Mouse (Mus musculus): ENCODE results near the gene Ccdc92b. TPM values are rescaled to one million over a fixed set of nuclear protein-coding genes. Genes with fewer than 3 reads are reported as not detected.

Ccdc92b gene
- polyA plus RNA-seq, 1 experiment: 8.2 TPM

GRCm38 (mm10) chr11:74650576-74651100 lies 31.2 kb downstream of the Ccdc92b start:
- Histone ChIP-seq H3K27ac (ENCODE audit: control insufficient read depth, insufficient read depth, low read depth, low read length, poor library complexity) (no peak overlapping the region), H3K4me3 (replicated peaks; ENCODE audit: control insufficient read depth, low read depth, low read length) (no peak overlapping the region), H3K4me1 (ENCODE audit: control insufficient read depth, insufficient read depth, low read length) (peaks cover 1% of the 10 kb centered on the region)
- WGBS: 60% methylated on average over 4 of the region's 4 CpGs
- TF ChIP-seq POLR2A (IDR thresholded peaks at IDR 0.05; ENCODE audit: borderline replicate concordance, control insufficient read depth, low read depth, low read length) (no peak), CTCF (IDR thresholded peaks at IDR 0.05; ENCODE audit: control insufficient read depth, insufficient read depth, low read length) (no peak)

- TF ChIP-seq CTCF (IDR thresholded peaks at IDR 0.05; ENCODE audit: control insufficient read depth, insufficient read depth, low read length): no peak
- TF ChIP-seq POLR2A (IDR thresholded peaks at IDR 0.05; ENCODE audit: borderline replicate concordance, control insufficient read depth, low read depth, low read length): no peak
- H3K4me1 ChIP-seq (ENCODE audit: control insufficient read depth, insufficient read depth, low read length): peaks cover 1% of the 10 kb centered on the region
- no peak overlapping the region for H3K27ac ChIP-seq (ENCODE audit: control insufficient read depth, insufficient read depth, low read depth, low read length, poor library complexity)
- H3K4me3 ChIP-seq (replicated peaks; ENCODE audit: control insufficient read depth, low read depth, low read length): no peak overlapping the region
- WGBS: 69% methylated on average over 4 of the region's 4 CpGs
These were observed 33.4 kb downstream of the Ccdc92b start for GRCm38 (mm10) chr11:74652791-74653191.

- no peak overlapping the region for H3K4me3 ChIP-seq (replicated peaks; ENCODE audit: control insufficient read depth, low read depth, low read length)
- no peak for TF ChIP-seq POLR2A (IDR thresholded peaks at IDR 0.05; ENCODE audit: borderline replicate concordance, control insufficient read depth, low read depth, low read length)
- no peak for TF ChIP-seq CTCF (IDR thresholded peaks at IDR 0.05; ENCODE audit: control insufficient read depth, insufficient read depth, low read length)
- peaks cover 1% of the 10 kb centered on the region for H3K4me1 ChIP-seq (ENCODE audit: control insufficient read depth, insufficient read depth, low read length)
- H3K27ac ChIP-seq (ENCODE audit: control insufficient read depth, insufficient read depth, low read depth, low read length, poor library complexity): no peak overlapping the region
- WGBS: 85% methylated on average over 6 of the region's 6 CpGs
These were observed 34.0 kb downstream of the Ccdc92b start for GRCm38 (mm10) chr11:74653385-74653784.

- TF ChIP-seq CTCF (IDR thresholded peaks at IDR 0.05; ENCODE audit: control insufficient read depth, insufficient read depth, low read length) (no peak), POLR2A (IDR thresholded peaks at IDR 0.05; ENCODE audit: borderline replicate concordance, control insufficient read depth, low read depth, low read length) (no peak)
- 65% methylated on average over 3 of the region's 3 CpGs for WGBS
- Histone ChIP-seq H3K27ac (ENCODE audit: control insufficient read depth, insufficient read depth, low read depth, low read length, poor library complexity) (no peak overlapping the region), H3K4me1 (ENCODE audit: control insufficient read depth, insufficient read depth, low read length) (no peaks in the 10 kb centered on the region), H3K4me3 (replicated peaks; ENCODE audit: control insufficient read depth, low read depth, low read length) (no peak overlapping the region)
These were observed 36.5 kb downstream of the Ccdc92b start for GRCm38 (mm10) chr11:74655941-74656340.

GRCm38 (mm10) chr11:74660336-74660735 lies 40.9 kb downstream of the Ccdc92b start:
- Histone ChIP-seq H3K4me3 (replicated peaks; ENCODE audit: control insufficient read depth, low read depth, low read length) (no peak overlapping the region), H3K27ac (ENCODE audit: control insufficient read depth, insufficient read depth, low read depth, low read length, poor library complexity) (no peak overlapping the region), H3K4me1 (ENCODE audit: control insufficient read depth, insufficient read depth, low read length) (no peaks in the 10 kb centered on the region)
- 88% methylated on average over 13 of the region's 13 CpGs for WGBS
- TF ChIP-seq POLR2A (IDR thresholded peaks at IDR 0.05; ENCODE audit: borderline replicate concordance, control insufficient read depth, low read depth, low read length) (no peak), CTCF (IDR thresholded peaks at IDR 0.05; ENCODE audit: control insufficient read depth, insufficient read depth, low read length) (no peak)

- H3K4me3 ChIP-seq (replicated peaks; ENCODE audit: control insufficient read depth, low read depth, low read length): no peak overlapping the region
- 60% methylated on average over 19 of the region's 19 CpGs for WGBS
- no peak for TF ChIP-seq CTCF (IDR thresholded peaks at IDR 0.05; ENCODE audit: control insufficient read depth, insufficient read depth, low read length)
- no peak for TF ChIP-seq POLR2A (IDR thresholded peaks at IDR 0.05; ENCODE audit: borderline replicate concordance, control insufficient read depth, low read depth, low read length)
- H3K4me1 ChIP-seq (ENCODE audit: control insufficient read depth, insufficient read depth, low read length): no peaks in the 10 kb centered on the region
- H3K27ac ChIP-seq (ENCODE audit: control insufficient read depth, insufficient read depth, low read depth, low read length, poor library complexity): no peak overlapping the region
These were observed 42.2 kb downstream of the Ccdc92b start for GRCm38 (mm10) chr11:74661641-74662040.

GRCm38 (mm10) chr11:74662221-74662620 lies 42.8 kb downstream of the Ccdc92b start:
- Histone ChIP-seq H3K4me1 (ENCODE audit: control insufficient read depth, insufficient read depth, low read length) (no peaks in the 10 kb centered on the region), H3K27ac (ENCODE audit: control insufficient read depth, insufficient read depth, low read depth, low read length, poor library complexity) (no peak overlapping the region), H3K4me3 (replicated peaks; ENCODE audit: control insufficient read depth, low read depth, low read length) (no peak overlapping the region)
- TF ChIP-seq POLR2A (IDR thresholded peaks at IDR 0.05; ENCODE audit: borderline replicate concordance, control insufficient read depth, low read depth, low read length) (no peak), CTCF (IDR thresholded peaks at IDR 0.05; ENCODE audit: control insufficient read depth, insufficient read depth, low read length) (no peak)
- WGBS: 78% methylated on average over 6 of the region's 6 CpGs

- TF ChIP-seq CTCF (IDR thresholded peaks at IDR 0.05; ENCODE audit: control insufficient read depth, insufficient read depth, low read length) (no peak), POLR2A (IDR thresholded peaks at IDR 0.05; ENCODE audit: borderline replicate concordance, control insufficient read depth, low read depth, low read length) (no peak)
- Histone ChIP-seq H3K4me1 (ENCODE audit: control insufficient read depth, insufficient read depth, low read length) (no peaks in the 10 kb centered on the region), H3K4me3 (replicated peaks; ENCODE audit: control insufficient read depth, low read depth, low read length) (no peak overlapping the region), H3K27ac (ENCODE audit: control insufficient read depth, insufficient read depth, low read depth, low read length, poor library complexity) (no peak overlapping the region)
- 34% methylated on average over 3 of the region's 3 CpGs for WGBS
These were observed 44.9 kb downstream of the Ccdc92b start for GRCm38 (mm10) chr11:74664279-74664678.

- TF ChIP-seq POLR2A (IDR thresholded peaks at IDR 0.05; ENCODE audit: borderline replicate concordance, control insufficient read depth, low read depth, low read length) (no peak), CTCF (IDR thresholded peaks at IDR 0.05; ENCODE audit: control insufficient read depth, insufficient read depth, low read length) (no peak)
- no peak overlapping the region for H3K27ac ChIP-seq (ENCODE audit: control insufficient read depth, insufficient read depth, low read depth, low read length, poor library complexity)
- no peaks in the 10 kb centered on the region for H3K4me1 ChIP-seq (ENCODE audit: control insufficient read depth, insufficient read depth, low read length)
- no peak overlapping the region for H3K4me3 ChIP-seq (replicated peaks; ENCODE audit: control insufficient read depth, low read depth, low read length)
- WGBS: 34% methylated on average over 8 of the region's 8 CpGs
These were observed 45.5 kb downstream of the Ccdc92b start for GRCm38 (mm10) chr11:74664906-74665305.
